Mouse (Mus musculus) forebrain, embryonic 15.5 days (tissue): ENCODE results near the gene Ano4. TPM values are rescaled to one million over a fixed set of nuclear protein-coding genes. Genes with fewer than 3 reads are reported as not detected.
A peak's percentile ranks its signal among the peaks of the same experiment; 100 is the strongest.

Experiments
- ATAC-seq: fragments of 200-750 bp; cut with Nextera tagmentation; replicated peaks from 2 replicates; pipeline ENCODE4 v1.8.0; 2017; ENCODE audit warnings: mild to moderate bottlenecking, moderate TSS enrichment, moderate library complexity
- H3K27ac ChIP-seq: fragments of 300-500 bp; sonication (generic); replicated peaks from 2 replicates; pipeline ENCODE4 v1.5.1; 2015; ENCODE audit warnings: mild to moderate bottlenecking, inconsistent platforms
- H3K27me3 ChIP-seq: fragments of 300-500 bp; sonication (generic); 2 replicates; pipeline ENCODE4 v1.6.1; 2015; ENCODE audit warnings: inconsistent platforms
- H3K36me3 ChIP-seq: fragments of 300-500 bp; sonication (generic); 2 replicates; pipeline ENCODE4 v1.6.1; 2015; ENCODE audit warnings: mild to moderate bottlenecking, inconsistent platforms
- H3K4me1 ChIP-seq: fragments of 300-500 bp; sonication (generic); 2 replicates; pipeline ENCODE4 v1.6.1; 2015; ENCODE audit warnings: inconsistent platforms
- H3K4me2 ChIP-seq: fragments of 300-500 bp; sonication (generic); replicated peaks from 2 replicates; pipeline ENCODE4 v1.6.1; 2015; ENCODE audit warnings: mild to moderate bottlenecking, inconsistent platforms
- H3K4me3 ChIP-seq: fragments of 300-500 bp; sonication (generic); 2 replicates; pipeline ENCODE4 v1.5.1; 2015; ENCODE audit warnings: mild to moderate bottlenecking, inconsistent platforms
- H3K9ac ChIP-seq: fragments of 300-500 bp; sonication (generic); replicated peaks from 2 replicates; pipeline ENCODE4 v1.6.1; 2015; ENCODE audit warnings: mild to moderate bottlenecking, inconsistent platforms
- H3K9me3 ChIP-seq: fragments of 300-500 bp; sonication (generic); 2 replicates; pipeline ENCODE4 v1.6.1; 2016; ENCODE audit warnings: inconsistent platforms
- WGBS: fragments of 180-500 bp; shearing (Covaris S2); methylation state at CpG from one replicate; pipeline ENCODE4 v1.1.7; 2015; ENCODE audit warnings: mixed read lengths; 5-methylcytosine and 5-hydroxymethylcytosine counted together
- polyA plus RNA-seq: library from polyadenylated mRNA; unstranded; fragments of >200 nt; fragmentation: Nextera tagmentation; extraction: Ambion mirVana; gene quantifications from 2 replicates; pipeline ENCODE4 v1.2.1, GENCODE M21; 2015

The Ano4 gene
- polyA plus RNA-seq, 1 experiment from 2014 or later, result 4.5 TPM

DNA sequence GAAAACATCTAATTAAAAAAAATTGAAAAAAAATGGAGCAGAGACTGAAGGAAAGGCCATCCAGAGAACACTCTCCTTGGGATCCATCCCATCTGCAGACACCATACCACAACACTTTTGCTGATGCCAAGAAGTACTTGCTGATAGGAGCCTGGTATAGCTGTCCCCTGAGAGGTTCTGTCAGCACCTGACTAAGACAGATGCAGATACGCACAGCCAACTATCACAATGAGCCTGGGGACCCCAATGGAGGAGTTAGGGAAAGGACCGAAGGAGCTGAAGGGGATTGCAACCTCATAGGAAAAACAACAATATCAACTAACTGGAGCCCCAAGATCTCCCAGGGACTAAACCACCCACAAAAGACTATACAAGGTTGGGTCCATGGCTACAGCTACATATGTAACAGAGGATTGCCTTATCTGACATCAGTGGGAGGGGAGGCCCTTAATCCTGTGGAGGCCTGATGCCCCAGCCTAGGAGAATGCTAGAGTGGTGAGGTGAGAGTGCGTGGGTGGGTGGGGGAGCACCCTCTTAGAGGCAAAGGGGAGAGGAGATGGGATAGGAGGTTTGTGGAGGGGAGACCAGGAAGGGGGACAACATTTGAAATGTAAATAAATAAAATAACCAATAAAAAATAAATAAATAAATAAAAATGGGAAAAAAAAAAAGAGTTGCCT lies 71.4 kb downstream of the Ano4 start:
- no peak overlapping the region for H3K9ac ChIP-seq
- H3K9me3 ChIP-seq, result no peaks in the 10 kb centered on the region
- no peak overlapping the region for H3K4me3 ChIP-seq
- no peak for ATAC-seq
- H3K4me2 ChIP-seq, result no peak overlapping the region
- H3K27me3 ChIP-seq, result no peaks in the 10 kb centered on the region
- H3K4me1 ChIP-seq, result no peaks in the 10 kb centered on the region
- no peaks in the 10 kb centered on the region for H3K36me3 ChIP-seq
- 88% methylated on average over 3 of the region's 3 CpGs for WGBS
- no peak overlapping the region for H3K27ac ChIP-seq

DNA sequence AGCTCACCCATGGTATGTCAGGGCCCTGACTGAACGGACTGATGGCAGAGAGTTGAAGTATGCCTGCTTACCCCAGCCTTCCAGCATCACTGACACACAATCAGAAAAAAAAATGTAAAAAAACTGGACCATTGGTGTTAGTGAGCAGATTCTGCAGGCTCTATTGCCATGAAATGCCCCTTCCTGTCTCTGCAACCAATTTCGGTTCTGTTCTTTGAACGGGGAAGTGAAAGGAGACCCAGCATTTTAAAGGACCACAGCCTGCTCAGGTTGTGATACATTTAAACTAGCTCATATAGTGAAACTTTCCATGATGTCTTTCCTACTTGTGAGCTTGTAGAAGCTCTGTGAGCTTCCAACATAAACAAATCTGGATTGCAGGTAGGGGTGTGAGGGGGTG lies 77.2 kb downstream of the Ano4 start:
- Histone ChIP-seq H3K27me3 (no peaks in the 10 kb centered on the region), H3K9ac (no peak overlapping the region), H3K9me3 (no peaks in the 10 kb centered on the region), H3K4me2 (no peak overlapping the region), H3K27ac (no peak overlapping the region), H3K4me3 (no peak overlapping the region), H3K36me3 (no peaks in the 10 kb centered on the region), H3K4me1 (no peaks in the 10 kb centered on the region)
- ATAC-seq, result no peak
- WGBS, result 83% methylated on average over 3 of the region's 3 CpGs

DNA sequence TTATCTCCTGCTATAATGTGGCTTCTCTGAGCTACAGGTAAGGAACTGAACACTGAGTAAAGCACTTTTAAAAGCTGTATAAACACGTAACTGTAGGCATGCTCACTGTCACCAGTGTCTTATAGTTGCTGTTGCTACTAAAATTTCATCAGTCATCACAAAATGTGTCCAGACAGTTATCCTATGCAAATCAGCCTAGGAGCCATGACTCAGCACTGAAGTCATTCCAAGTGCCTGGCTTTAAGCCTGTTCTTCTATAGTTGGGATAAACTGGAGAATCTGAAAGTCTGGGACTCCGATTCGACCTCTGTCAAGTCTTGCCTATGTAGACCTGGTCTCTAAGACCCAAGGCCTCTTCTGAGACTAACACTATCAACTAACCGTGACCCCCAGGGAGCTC lies 81.2 kb downstream of the Ano4 start:
- 80% methylated on average over 4 of the region's 4 CpGs for WGBS
- Histone ChIP-seq H3K27ac (no peak overlapping the region), H3K27me3 (no peaks in the 10 kb centered on the region), H3K9me3 (no peaks in the 10 kb centered on the region), H3K4me2 (no peak overlapping the region), H3K9ac (no peak overlapping the region), H3K4me3 (no peak overlapping the region), H3K36me3 (no peaks in the 10 kb centered on the region), H3K4me1 (0 out of 2 replicates have a peak, but pooled peaks cover under 1% of the 10 kb centered on the region)
- ATAC-seq, result no peak

DNA sequence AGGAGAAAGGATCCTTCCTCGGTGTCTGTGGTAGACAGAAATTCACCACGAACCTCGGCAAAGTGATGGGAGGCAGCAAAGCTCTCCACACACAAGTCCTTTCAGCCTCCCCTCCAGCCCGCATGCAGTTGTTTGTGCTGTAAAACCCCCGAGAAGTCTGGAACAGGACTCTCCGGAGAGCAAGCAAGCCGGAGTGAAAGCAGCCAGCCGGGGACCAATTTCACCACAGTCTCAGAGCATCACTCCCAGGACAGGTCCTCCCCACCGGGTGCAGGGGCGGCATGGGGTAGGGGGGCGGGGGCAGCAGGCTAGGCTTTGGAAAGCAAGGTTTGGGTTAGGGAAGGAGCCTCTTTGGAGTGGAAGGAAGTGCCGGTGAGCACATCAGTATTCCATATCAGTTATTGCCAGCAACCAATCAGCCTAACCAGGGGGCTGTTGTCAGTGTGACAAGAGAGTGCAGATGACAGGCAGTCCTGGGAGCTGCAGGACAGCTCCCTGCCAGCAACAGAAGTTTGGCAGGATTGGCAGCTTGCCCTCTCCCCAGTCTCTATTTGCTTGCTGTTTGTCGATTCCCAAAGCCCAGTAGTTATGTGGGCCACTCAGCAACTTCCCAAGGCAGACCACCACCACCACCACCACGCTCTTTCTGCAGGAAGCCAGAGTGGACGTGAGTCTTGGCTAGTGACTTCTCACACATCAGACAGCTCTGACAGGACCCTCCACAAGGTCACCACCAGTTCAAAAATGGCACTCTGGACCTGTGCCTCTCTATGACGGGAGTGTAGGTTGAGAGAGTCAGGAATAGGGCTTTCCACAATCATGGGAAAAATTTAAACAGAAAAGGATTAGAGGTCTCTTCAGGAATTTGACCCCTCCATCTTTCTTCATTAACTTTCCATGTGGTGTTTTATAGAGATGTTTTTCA lies 86.8 kb downstream of the Ano4 start:
- peak overlapping the region; percentile 75 for H3K27ac ChIP-seq
- peak; percentile 88 for ATAC-seq
- peak overlapping the region; percentile 80 for H3K4me2 ChIP-seq
- H3K27me3 ChIP-seq, result no peaks in the 10 kb centered on the region
- peak overlapping the region; percentile 65 for H3K9ac ChIP-seq
- no peaks in the 10 kb centered on the region for H3K36me3 ChIP-seq
- peaks cover 27% of the 10 kb centered on the region for H3K4me1 ChIP-seq
- 3% methylated on average over 16 of the region's 16 CpGs for WGBS
- no peaks in the 10 kb centered on the region for H3K9me3 ChIP-seq
- peak overlapping the region; percentile 59 for H3K4me3 ChIP-seq

DNA sequence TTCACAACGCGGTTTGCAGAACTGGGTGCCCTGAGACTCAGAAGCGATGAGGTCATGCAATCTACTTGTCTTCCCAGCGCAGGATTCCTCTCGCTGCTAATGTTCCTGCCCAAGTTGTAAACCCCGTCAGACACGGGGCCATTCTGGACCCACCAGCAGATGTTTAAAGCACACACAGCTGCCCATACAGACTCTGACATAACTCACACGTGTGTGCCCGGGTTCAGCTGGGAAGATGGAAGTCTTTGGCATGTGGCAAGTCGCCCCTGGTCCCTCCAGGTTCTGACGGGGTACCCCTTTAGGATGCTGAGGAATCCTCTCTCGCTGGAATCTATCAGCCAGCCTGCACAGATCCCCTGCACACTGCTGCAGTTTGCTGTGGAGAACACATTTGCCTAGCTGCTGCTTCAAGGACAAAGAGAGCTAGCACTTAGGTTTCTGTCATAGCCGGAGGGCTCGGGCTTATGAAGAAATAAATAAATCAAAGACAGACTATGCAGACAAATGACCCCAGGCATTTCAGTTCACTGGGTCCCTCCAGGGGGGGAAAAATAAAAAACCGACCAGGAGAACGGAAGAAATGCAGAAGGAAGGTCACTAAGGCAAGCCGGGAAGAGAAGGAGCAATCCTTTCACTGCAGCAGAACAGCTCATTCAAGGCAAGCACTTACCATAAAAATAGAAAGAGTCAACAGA lies 87.7 kb downstream of the Ano4 start:
- Histone ChIP-seq H3K9me3 (no peaks in the 10 kb centered on the region), H3K27ac (peak overlapping the region; percentile 75), H3K4me1 (peaks cover 27% of the 10 kb centered on the region), H3K9ac (peak overlapping the region; percentile 65), H3K4me2 (peak overlapping the region; percentile 80), H3K36me3 (no peaks in the 10 kb centered on the region), H3K4me3 (peak overlapping the region; percentile 59), H3K27me3 (no peaks in the 10 kb centered on the region)
- peak; percentile 83 for ATAC-seq
- 2% methylated on average over 17 of the region's 17 CpGs for WGBS

DNA sequence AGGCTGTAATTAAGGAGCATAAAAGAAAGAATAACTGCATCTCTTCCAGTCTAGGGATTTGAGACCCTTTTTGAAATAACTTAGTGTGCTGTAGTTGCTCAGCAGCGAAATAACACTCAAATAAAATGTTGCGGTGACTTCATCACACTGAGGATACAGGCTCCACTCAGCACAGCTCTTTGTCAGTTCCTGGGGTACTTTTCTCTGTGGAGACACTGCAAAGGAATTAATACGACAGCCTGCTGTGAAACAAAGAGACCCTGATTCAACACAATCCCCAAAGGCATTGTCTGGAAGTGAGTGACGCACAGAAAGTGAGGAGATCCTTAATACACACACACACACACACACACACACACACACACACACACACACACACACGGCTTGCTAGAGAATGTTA lies 89.8 kb downstream of the Ano4 start:
- WGBS, result 22% methylated on average over 5 of the region's 5 CpGs
- Histone ChIP-seq H3K36me3 (no peaks in the 10 kb centered on the region), H3K4me3 (no peak overlapping the region), H3K9ac (no peak overlapping the region), H3K4me2 (0 out of 2 replicates have a peak overlapping the region, but pooled peaks have one; percentile 0), H3K27me3 (no peaks in the 10 kb centered on the region), H3K4me1 (peaks cover 27% of the 10 kb centered on the region), H3K9me3 (no peaks in the 10 kb centered on the region), H3K27ac (no peak overlapping the region)
- no peak for ATAC-seq

DNA sequence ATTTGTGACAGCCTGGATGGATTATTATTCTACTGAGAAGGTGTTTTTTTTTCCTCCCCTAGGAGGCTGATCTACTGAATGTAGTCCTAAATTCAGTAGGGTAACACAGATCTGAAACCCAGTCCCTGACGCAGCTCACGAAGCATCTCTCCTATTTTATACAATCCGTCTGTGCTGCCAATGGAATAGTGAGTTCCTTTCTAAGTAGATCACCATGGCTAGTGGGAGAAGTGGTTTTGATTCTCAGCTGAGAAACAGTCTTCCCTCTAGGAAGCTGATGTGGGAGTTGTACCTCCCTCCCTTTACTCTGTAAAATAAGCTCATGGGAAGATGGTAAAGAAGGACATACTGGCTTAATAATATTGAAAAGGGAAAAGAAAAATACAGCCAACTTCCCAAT lies 90.8 kb downstream of the Ano4 start:
- Histone ChIP-seq H3K4me2 (no peak overlapping the region), H3K9ac (no peak overlapping the region), H3K4me3 (no peak overlapping the region), H3K27ac (no peak overlapping the region), H3K9me3 (no peaks in the 10 kb centered on the region), H3K36me3 (no peaks in the 10 kb centered on the region), H3K27me3 (no peaks in the 10 kb centered on the region), H3K4me1 (peaks cover 27% of the 10 kb centered on the region)
- WGBS, result 78% methylated on average over 3 of the region's 3 CpGs
- no peak for ATAC-seq

DNA sequence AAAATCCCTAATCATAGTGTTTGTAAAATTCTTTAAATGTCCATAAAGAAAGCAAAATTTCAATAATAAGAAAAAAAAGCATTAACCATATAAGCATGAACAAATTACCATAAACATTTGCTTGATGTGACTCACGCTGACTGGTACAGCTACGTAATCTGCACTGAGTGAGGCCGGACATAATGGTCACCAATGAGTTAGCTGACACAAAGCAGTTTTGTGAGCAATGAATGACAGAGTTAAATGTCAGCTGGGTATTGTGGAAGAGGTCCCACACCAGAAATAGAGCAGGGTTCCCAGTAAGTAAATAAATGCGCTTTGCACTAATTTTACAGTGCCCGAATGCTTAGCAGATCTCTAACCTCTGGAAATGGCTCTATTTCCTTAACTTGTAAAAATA lies 91.9 kb downstream of the Ano4 start:
- no peak overlapping the region for H3K27ac ChIP-seq
- H3K36me3 ChIP-seq, result no peaks in the 10 kb centered on the region
- H3K4me3 ChIP-seq, result no peak overlapping the region
- peaks cover 20% of the 10 kb centered on the region; the same call in 1 of the 2 replicates for H3K4me1 ChIP-seq
- WGBS, result 71% methylated on average over 5 of the region's 5 CpGs
- no peak overlapping the region for H3K4me2 ChIP-seq
- H3K9ac ChIP-seq, result no peak overlapping the region
- H3K9me3 ChIP-seq, result no peaks in the 10 kb centered on the region
- ATAC-seq, result no peak
- no peaks in the 10 kb centered on the region for H3K27me3 ChIP-seq

DNA sequence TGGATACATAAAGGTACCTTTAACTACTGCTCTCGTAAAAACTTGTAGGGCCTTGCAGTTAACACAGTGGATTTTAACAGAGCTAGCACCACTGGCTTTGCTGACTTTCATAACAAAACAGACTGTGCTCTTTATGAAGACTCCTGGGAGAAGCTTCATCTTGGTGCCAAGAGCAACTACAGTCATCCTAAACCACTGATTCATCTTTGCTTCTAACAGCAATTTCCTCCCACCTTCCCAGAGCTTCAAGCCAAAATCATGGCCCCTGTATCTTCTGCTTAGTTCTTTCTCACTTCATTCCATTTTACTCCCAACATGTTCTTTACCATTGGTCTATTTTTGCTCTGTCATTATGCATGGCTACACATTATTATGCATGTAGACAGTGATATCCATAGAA lies 100.8 kb downstream of the Ano4 start:
- Histone ChIP-seq H3K9ac (no peak overlapping the region), H3K4me3 (no peak overlapping the region), H3K4me2 (no peak overlapping the region), H3K36me3 (no peaks in the 10 kb centered on the region), H3K27me3 (no peaks in the 10 kb centered on the region), H3K27ac (no peak overlapping the region), H3K9me3 (no peaks in the 10 kb centered on the region), H3K4me1 (no peaks in the 10 kb centered on the region)
- ATAC-seq, result no peak
- 85% methylated on average over 1 of the region's 1 CpGs for WGBS

DNA sequence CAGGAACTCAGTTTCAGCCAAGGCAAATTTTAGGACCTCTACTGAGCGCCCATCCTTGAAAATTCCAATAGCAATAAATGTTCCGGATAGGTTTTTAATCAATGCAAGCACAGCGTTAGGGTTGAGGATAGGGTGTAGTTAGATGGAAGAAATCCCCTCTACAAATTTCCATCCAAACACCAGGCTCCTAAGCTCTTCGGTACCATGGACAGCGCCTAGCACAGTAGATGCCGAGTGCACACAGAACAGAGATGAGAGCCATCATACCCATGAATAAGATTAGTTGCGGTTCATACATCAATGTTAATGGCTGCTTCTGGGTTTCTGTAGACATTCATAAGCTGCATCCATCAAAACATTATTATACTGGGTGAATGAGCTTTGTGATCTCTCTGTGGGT lies 120.0 kb downstream of the Ano4 start:
- H3K4me3 ChIP-seq, result no peak overlapping the region

DNA sequence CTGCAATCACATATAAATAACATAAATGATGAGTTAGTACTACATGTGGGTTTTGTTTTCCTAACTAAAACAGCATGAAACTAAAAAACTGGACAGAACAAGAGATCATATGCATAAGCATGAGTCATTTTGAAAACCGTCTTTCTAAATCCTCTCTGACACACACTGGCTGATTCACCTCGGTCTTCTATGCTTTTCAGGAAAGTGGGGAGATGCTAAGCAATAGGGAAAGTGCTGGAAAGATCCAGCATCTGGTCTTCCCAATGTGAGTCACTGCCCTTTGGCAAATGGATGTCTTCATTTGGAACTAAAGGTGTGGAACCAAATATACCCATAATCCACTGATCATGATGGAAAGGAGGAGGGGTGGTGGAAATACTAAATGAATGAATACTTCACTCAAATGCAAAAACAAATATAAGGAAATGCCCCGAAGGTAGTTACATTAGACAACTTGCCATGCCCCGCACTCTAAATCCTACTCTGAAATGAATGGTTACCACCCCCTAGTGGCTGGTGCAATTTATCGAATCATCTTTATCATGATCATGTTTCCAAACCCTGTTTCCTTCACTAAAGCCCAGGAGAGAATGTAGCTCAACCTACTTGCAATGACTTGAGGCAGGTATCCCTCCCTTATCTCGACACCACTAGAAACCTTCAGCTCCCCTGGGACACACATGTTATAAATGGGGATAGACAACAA lies 122.1 kb downstream of the Ano4 start:
- no peak overlapping the region for H3K4me2 ChIP-seq
- no peak overlapping the region for H3K9ac ChIP-seq
- no peak for ATAC-seq
- 77% methylated on average over 6 of the region's 6 CpGs for WGBS
- H3K36me3 ChIP-seq, result no peaks in the 10 kb centered on the region
- H3K4me1 ChIP-seq, result no peaks in the 10 kb centered on the region
- no peak overlapping the region for H3K4me3 ChIP-seq
- H3K27me3 ChIP-seq, result no peaks in the 10 kb centered on the region
- no peaks in the 10 kb centered on the region for H3K9me3 ChIP-seq
- no peak overlapping the region for H3K27ac ChIP-seq

More for the DNA sequence above, 120.0 kb downstream of the Ano4 start:
- H3K4me1 ChIP-seq, result no peaks in the 10 kb centered on the region
- no peaks in the 10 kb centered on the region for H3K9me3 ChIP-seq
- 37% methylated on average over 7 of the region's 7 CpGs for WGBS
- H3K9ac ChIP-seq, result no peak overlapping the region
- no peak overlapping the region for H3K27ac ChIP-seq
- H3K27me3 ChIP-seq, result no peaks in the 10 kb centered on the region
- H3K36me3 ChIP-seq, result no peaks in the 10 kb centered on the region
- no peak overlapping the region for H3K4me2 ChIP-seq
- no peak for ATAC-seq
